Mouse (Mus musculus) embryonic fibroblast, embryonic 13.5 days (primary cell): ENCODE results near the gene Frmd4a.

ENCODE experiments used
- CTCF ChIP-seq: IDR thresholded peaks from 2 replicates; pipeline ENCODE4 v1.5.1; 2011; ENCODE audit warnings: mild to moderate bottlenecking, control low read depth, low read length, moderate library complexity, borderline replicate concordance; ENCODE audit not compliant: insufficient read depth
- POLR2A ChIP-seq: IDR thresholded peaks from 2 replicates; pipeline ENCODE4 v1.6.1; 2011; ENCODE audit warnings: low read depth, mild to moderate bottlenecking, control low read depth, low read length, moderate library complexity

DNA sequence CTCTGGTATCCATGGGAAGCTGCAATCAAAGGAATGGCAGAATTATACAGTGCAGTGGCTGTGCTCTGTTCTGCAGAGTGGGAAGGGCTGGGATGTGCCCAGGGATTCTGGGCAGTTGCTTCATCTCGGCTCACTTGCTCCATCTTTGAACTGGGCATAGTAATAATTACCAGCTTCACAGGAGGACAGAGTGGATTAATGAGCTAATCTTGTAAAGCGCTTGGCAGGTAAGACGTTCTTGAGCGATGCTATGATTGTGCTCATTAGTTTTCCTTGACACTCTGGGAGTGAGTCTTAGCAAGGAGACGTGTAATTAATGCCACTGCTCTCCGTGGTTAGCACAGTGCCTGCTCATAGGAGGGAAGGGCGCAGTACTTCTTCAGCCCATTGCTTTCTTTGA, 54.3 kb downstream of the Frmd4a start:
- TF ChIP-seq CTCF (no peak), POLR2A (no peak)
